Mouse (Mus musculus) heart, embryonic 12.5 days (tissue): ENCODE results near the gene Ttc6. TPM values are rescaled to one million over a fixed set of nuclear protein-coding genes. Genes with fewer than 3 reads are reported as not detected.
A peak's percentile ranks its signal among the peaks of the same experiment; 100 is the strongest.

Experiments
- ATAC-seq: fragments of 200-750 bp; cut with Nextera tagmentation; 2 replicates; pipeline ENCODE4 v1.8.0; 2017; ENCODE audit warnings: moderate TSS enrichment, moderate library complexity; ENCODE audit not compliant: insufficient number of reproducible peaks, low FRiP score
- H3K27ac ChIP-seq: fragments of 300-500 bp; sonication (generic); 2 replicates; pipeline ENCODE4 v1.5.1; 2016; ENCODE audit warnings: mild to moderate bottlenecking, moderate library complexity; ENCODE audit not compliant: poor library complexity, severe bottlenecking
- H3K27me3 ChIP-seq: fragments of 300-500 bp; sonication (generic); replicated peaks from 2 replicates; pipeline ENCODE4 v1.6.1; 2016; ENCODE audit warnings: mild to moderate bottlenecking, moderate library complexity
- H3K36me3 ChIP-seq: fragments of 300-500 bp; sonication (generic); 2 replicates; pipeline ENCODE4 v1.6.1; 2016; ENCODE audit warnings: mild to moderate bottlenecking, moderate library complexity
- H3K4me1 ChIP-seq: fragments of 300-500 bp; sonication (generic); replicated peaks from 2 replicates; pipeline ENCODE4 v1.6.1; 2016; ENCODE audit warnings: mild to moderate bottlenecking
- H3K4me2 ChIP-seq: fragments of 300-500 bp; sonication (generic); 2 replicates; pipeline ENCODE4 v1.6.1; 2016; ENCODE audit warnings: mild to moderate bottlenecking, moderate library complexity
- H3K4me3 ChIP-seq: fragments of 300-500 bp; sonication (generic); 2 replicates; pipeline ENCODE4 v1.5.1; 2016; ENCODE audit warnings: mild to moderate bottlenecking
- H3K9ac ChIP-seq: fragments of 300-500 bp; sonication (generic); 2 replicates; pipeline ENCODE4 v1.6.1; 2016; ENCODE audit warnings: mild to moderate bottlenecking, moderate library complexity
- H3K9me3 ChIP-seq: fragments of 300-500 bp; sonication (generic); replicated peaks from 2 replicates; pipeline ENCODE4 v1.6.1; 2016; ENCODE audit warnings: mild to moderate bottlenecking, moderate library complexity
- WGBS: fragments of 180-500 bp; shearing (Covaris S2); methylation state at CpG from one replicate; pipeline ENCODE4 v1.1.7; 2016; 5-methylcytosine and 5-hydroxymethylcytosine counted together
- polyA plus RNA-seq: library from polyadenylated mRNA; unstranded; fragments of >200 nt; fragmentation: Nextera tagmentation; extraction: Ambion mirVana; gene quantifications from 2 replicates; pipeline ENCODE4 v1.2.1, GENCODE M21; 2016

Ttc6 gene
- polyA plus RNA-seq, 1 experiment from 2014 or later: 0.20 TPM

GRCm38 (mm10) chr12:57547890-57548289 lies 16.0 kb upstream of the Ttc6 start:
- Histone ChIP-seq H3K9me3 (no peaks in the 10 kb centered on the region), H3K27me3 (peaks cover 91% of the 10 kb centered on the region), H3K4me2 (no peak overlapping the region), H3K4me1 (peaks cover 32% of the 10 kb centered on the region), H3K9ac (no peak overlapping the region), H3K4me3 (no peak overlapping the region), H3K36me3 (no peaks in the 10 kb centered on the region), H3K27ac (no peak overlapping the region)
- no peak for ATAC-seq
- under 1% methylated on average over 9 of the region's 9 CpGs for WGBS

- no peak for ATAC-seq
- H3K4me3 ChIP-seq: 0 out of 2 replicates have a peak overlapping the region, but pooled peaks have one; percentile 1
- H3K27ac ChIP-seq: no peak overlapping the region
- H3K4me2 ChIP-seq: peak overlapping the region; percentile 3; the same call in 1 of the 2 replicates
- H3K9me3 ChIP-seq: no peaks in the 10 kb centered on the region
- peaks cover 30% of the 10 kb centered on the region for H3K4me1 ChIP-seq
- H3K9ac ChIP-seq: no peak overlapping the region
- peaks cover 91% of the 10 kb centered on the region for H3K27me3 ChIP-seq
- 2% methylated on average over 20 of the region's 20 CpGs for WGBS
- no peaks in the 10 kb centered on the region for H3K36me3 ChIP-seq
Observed at GRCm38 (mm10) chr12:57548352-57548980, 15.4 kb upstream of the Ttc6 start.

- no peaks in the 10 kb centered on the region for H3K36me3 ChIP-seq
- peaks cover 30% of the 10 kb centered on the region for H3K4me1 ChIP-seq
- H3K9ac ChIP-seq: no peak overlapping the region
- peak overlapping the region; percentile 3; the same call in 1 of the 2 replicates for H3K4me2 ChIP-seq
- no peaks in the 10 kb centered on the region for H3K9me3 ChIP-seq
- no peak for ATAC-seq
- 0 out of 2 replicates have a peak overlapping the region, but pooled peaks have one; percentile 1 for H3K4me3 ChIP-seq
- peaks cover 94% of the 10 kb centered on the region for H3K27me3 ChIP-seq
- 1% methylated on average over 25 of the region's 25 CpGs for WGBS
- no peak overlapping the region for H3K27ac ChIP-seq
Observed at GRCm38 (mm10) chr12:57548981-57549666, 14.8 kb upstream of the Ttc6 start.

- whole genome bisulfite sequencing: 1% methylated on average over 15 of the region's 15 CpGs
Observed at GRCm38 (mm10) chr12:57549667-57550160, 14.2 kb upstream of the Ttc6 start.

GRCm38 (mm10) chr12:57550181-57550808 lies 13.6 kb upstream of the Ttc6 start:
- Histone ChIP-seq H3K9me3 (no peaks in the 10 kb centered on the region), H3K4me1 (peaks cover 26% of the 10 kb centered on the region), H3K9ac (no peak overlapping the region), H3K36me3 (no peaks in the 10 kb centered on the region), H3K4me2 (no peak overlapping the region), H3K27ac (no peak overlapping the region), H3K4me3 (no peak overlapping the region), H3K27me3 (peaks cover 95% of the 10 kb centered on the region)
- ATAC-seq: no peak
- WGBS: 2% methylated on average over 31 of the region's 31 CpGs

More at GRCm38 (mm10) chr12:57549667-57550160, 14.2 kb upstream of the Ttc6 start:
- no peak for ATAC-seq
- H3K27ac ChIP-seq: no peak overlapping the region
- no peaks in the 10 kb centered on the region for H3K9me3 ChIP-seq
- peaks cover 94% of the 10 kb centered on the region for H3K27me3 ChIP-seq
- H3K4me2 ChIP-seq: no peak overlapping the region
- no peak overlapping the region for H3K4me3 ChIP-seq
- no peaks in the 10 kb centered on the region for H3K36me3 ChIP-seq
- peaks cover 30% of the 10 kb centered on the region for H3K4me1 ChIP-seq
- no peak overlapping the region for H3K9ac ChIP-seq

- Histone ChIP-seq H3K27ac (no peak overlapping the region), H3K9me3 (no peaks in the 10 kb centered on the region), H3K36me3 (no peaks in the 10 kb centered on the region), H3K4me1 (peaks cover 25% of the 10 kb centered on the region), H3K4me3 (no peak overlapping the region), H3K9ac (no peak overlapping the region), H3K27me3 (peaks cover 96% of the 10 kb centered on the region), H3K4me2 (no peak overlapping the region)
- 9% methylated on average over 8 of the region's 8 CpGs for WGBS
- ATAC-seq: no peak
Observed at GRCm38 (mm10) chr12:57550881-57551280, 13.0 kb upstream of the Ttc6 start.

- Histone ChIP-seq H3K9ac (no peak overlapping the region), H3K27me3 (peaks cover 85% of the 10 kb centered on the region)
- 9% methylated on average over 3 of the region's 3 CpGs for WGBS
Observed at GRCm38 (mm10) chr12:57552286-57552685, 11.6 kb upstream of the Ttc6 start.

GRCm38 (mm10) chr12:57554091-57554490 lies 9.8 kb upstream of the Ttc6 start:
- H3K27me3 ChIP-seq: peaks cover 69% of the 10 kb centered on the region
- no peak overlapping the region for H3K27ac ChIP-seq
- H3K9ac ChIP-seq: no peak overlapping the region
- no peaks in the 10 kb centered on the region for H3K9me3 ChIP-seq
- 33% methylated on average over 3 of the region's 3 CpGs for WGBS
- H3K4me2 ChIP-seq: no peak overlapping the region
- 0 out of 2 replicates have a peak, but pooled peaks cover 7% of the 10 kb centered on the region for H3K4me1 ChIP-seq
- no peak for ATAC-seq
- no peaks in the 10 kb centered on the region for H3K36me3 ChIP-seq
- H3K4me3 ChIP-seq: no peak overlapping the region

More at GRCm38 (mm10) chr12:57552286-57552685, 11.6 kb upstream of the Ttc6 start:
- H3K4me2 ChIP-seq: no peak overlapping the region
- ATAC-seq: no peak
- H3K9me3 ChIP-seq: no peaks in the 10 kb centered on the region
- H3K36me3 ChIP-seq: no peaks in the 10 kb centered on the region
- peaks cover 14% of the 10 kb centered on the region; the same call in 1 of the 2 replicates for H3K4me1 ChIP-seq
- no peak overlapping the region for H3K27ac ChIP-seq
- no peak overlapping the region for H3K4me3 ChIP-seq

GRCm38 (mm10) chr12:57571773-57572172 lies 7.9 kb downstream of the Ttc6 start:
- Histone ChIP-seq H3K27ac (no peak overlapping the region), H3K9ac (no peak overlapping the region), H3K4me1 (peaks cover 3% of the 10 kb centered on the region; the same call in 1 of the 2 replicates), H3K36me3 (no peaks in the 10 kb centered on the region), H3K4me2 (peak overlapping the region; percentile 60), H3K4me3 (peak overlapping the region; percentile 18), H3K27me3 (peaks cover 35% of the 10 kb centered on the region), H3K9me3 (no peaks in the 10 kb centered on the region)
- 7% methylated on average over 9 of the region's 9 CpGs for WGBS
- ATAC-seq: no peak

GRCm38 (mm10) chr12:57572415-57572814 lies 8.5 kb downstream of the Ttc6 start:
- Histone ChIP-seq H3K4me2 (no peak overlapping the region), H3K4me1 (peaks cover 3% of the 10 kb centered on the region; the same call in 1 of the 2 replicates), H3K9ac (no peak overlapping the region), H3K36me3 (no peaks in the 10 kb centered on the region), H3K27ac (no peak overlapping the region), H3K27me3 (peaks cover 35% of the 10 kb centered on the region), H3K9me3 (no peaks in the 10 kb centered on the region), H3K4me3 (no peak overlapping the region)
- ATAC-seq: no peak
